Mouse (Mus musculus) heart, postnatal 0 days (tissue): ENCODE data around the gene 2610301B20Rik. TPM values are rescaled to one million over a fixed set of nuclear protein-coding genes. Genes with fewer than 3 reads are reported as not detected.
A peak's percentile ranks its signal among the peaks of the same experiment; 100 is the strongest.

Source experiments
- ATAC-seq: fragments of 200-750 bp; cut with Nextera tagmentation; 2 replicates; pipeline ENCODE4 v1.8.0; 2017; ENCODE audit warnings: low read depth, moderate number of reproducible peaks, moderate library complexity; ENCODE audit not compliant: insufficient read depth
- DNase-seq: peaks from one replicate; pipeline ENCODE4 v3.0.0-alpha.2; 2016; ENCODE audit warnings: low spot score
- H3K27ac ChIP-seq: fragments of 300-500 bp; sonication (generic); 2 replicates; pipeline ENCODE4 v1.5.1; 2014; ENCODE audit warnings: low read depth, mild to moderate bottlenecking
- H3K27me3 ChIP-seq: fragments of 300-500 bp; sonication (generic); 2 replicates; pipeline ENCODE4 v1.6.1; 2014; ENCODE audit warnings: low read length, mixed read lengths; ENCODE audit not compliant: control insufficient read depth, insufficient read depth
- H3K36me3 ChIP-seq: fragments of 300-500 bp; sonication (generic); replicated peaks from 2 replicates; pipeline ENCODE4 v1.6.1; 2014; ENCODE audit warnings: low read length, mixed read lengths; ENCODE audit not compliant: control insufficient read depth, insufficient read depth
- H3K4me1 ChIP-seq: fragments of 300-500 bp; sonication (generic); 2 replicates; pipeline ENCODE4 v1.6.1; 2014; ENCODE audit warnings: antibody characterized with exemption; ENCODE audit not compliant: control insufficient read depth, insufficient read depth
- H3K4me2 ChIP-seq: fragments of 300-500 bp; sonication (generic); 2 replicates; pipeline ENCODE4 v1.6.1; 2014; ENCODE audit warnings: low read depth, mild to moderate bottlenecking, low read length, moderate library complexity
- H3K4me3 ChIP-seq: fragments of 300-500 bp; sonication (generic); 2 replicates; pipeline ENCODE4 v1.5.1; 2014; ENCODE audit warnings: low read depth, low read length
- H3K9ac ChIP-seq: fragments of 300-500 bp; sonication (generic); replicated peaks from 2 replicates; pipeline ENCODE4 v1.6.1; 2014; ENCODE audit warnings: low read depth, low read length, mixed read lengths
- H3K9me3 ChIP-seq: fragments of 300-500 bp; sonication (generic); replicated peaks from 2 replicates; pipeline ENCODE4 v1.6.1; 2016; ENCODE audit warnings: low read length; ENCODE audit not compliant: control insufficient read depth
- CTCF ChIP-seq: IDR thresholded peaks from 2 replicates; pipeline ENCODE4 v1.5.1; 2016; ENCODE audit warnings: antibody characterized with exemption, control low read depth, low read depth
- EP300 ChIP-seq: IDR thresholded peaks from 2 replicates; pipeline ENCODE4 v1.6.1; 2016; ENCODE audit warnings: antibody characterized with exemption, low read depth
- WGBS: fragments of 180-500 bp; shearing (Covaris S2); extraction: QIAGEN DNeasy Blood & Tissue Kit; methylation state at CpG from one replicate; pipeline ENCODE4 v1.1.7; 2014; 5-methylcytosine and 5-hydroxymethylcytosine counted together
- microRNA-seq: library from miRNA; unstranded; fragments of <30 nt; microRNA quantifications from one replicate; pipeline ENCODE4, GENCODE M21; 2016
- polyA plus RNA-seq: library from polyadenylated mRNA; unstranded; fragments of >200 nt; fragmentation: Nextera tagmentation; extraction: Ambion mirVana; gene quantifications from 2 replicates; pipeline ENCODE4 v1.2.1, GENCODE M21; 2015
- total RNA-seq: library from RNA; depleted of rRNA; stranded (reverse); fragments of >200 nt; gene quantifications from 2 replicates; pipeline ENCODE4 v1.2.3, GENCODE M21; 2014; ENCODE audit warnings: low replicate concordance

Gene 2610301B20Rik
- total and polyA plus RNA-seq, 2 experiments from 2014 or later: 13.3 to 17.4 TPM

- Histone ChIP-seq H3K4me2 (no peak overlapping the region), H3K9ac (no peak overlapping the region), H3K27me3 (no peaks in the 10 kb centered on the region), H3K36me3 (no peaks in the 10 kb centered on the region), H3K4me1 (no peaks in the 10 kb centered on the region), H3K4me3 (no peak overlapping the region), H3K9me3 (no peaks in the 10 kb centered on the region), H3K27ac (no peak overlapping the region)
- WGBS: 62% methylated on average over 5 of the region's 5 CpGs
- ATAC-seq: no peak
- DNase-seq: no peak
- TF ChIP-seq EP300 (no peak), CTCF (no peak)
Observed at GRCm38 (mm10) chr4:10932782-10933181, 58.5 kb downstream of the 2610301B20Rik start.

GRCm38 (mm10) chr4:10936766-10937165 lies 62.5 kb downstream of the 2610301B20Rik start:
- Histone ChIP-seq H3K27ac (no peak overlapping the region), H3K4me3 (no peak overlapping the region), H3K9me3 (no peaks in the 10 kb centered on the region), H3K4me1 (peaks cover 9% of the 10 kb centered on the region; the same call in 1 of the 2 replicates), H3K4me2 (no peak overlapping the region), H3K36me3 (no peaks in the 10 kb centered on the region), H3K27me3 (no peaks in the 10 kb centered on the region), H3K9ac (no peak overlapping the region)
- 77% methylated on average over 4 of the region's 4 CpGs for WGBS
- ATAC-seq (no peak), DNase-seq (no peak)
- TF ChIP-seq EP300 (no peak), CTCF (no peak)

Small RNAs within 50 kb of the gene (microRNA-seq; reads per million reads assigned to microRNA genes)
- gene Mir3471-1 (not detected), gene n-TSaga9 (2.0 reads per million, percentile 5 among the genes with 10 or more reads in this experiment)
